Mouse (Mus musculus) spleen, adult 18-20 months (tissue): Measurements from ENCODE around the gene E2f2.

Experiments used
- DNase-seq, 2 experiments: peaks; one replicate each; pipeline ENCODE4 v3.0.0; 2022; ENCODE audit warnings: mixed read lengths in 2 of 2

E2f2 gene

DNA sequence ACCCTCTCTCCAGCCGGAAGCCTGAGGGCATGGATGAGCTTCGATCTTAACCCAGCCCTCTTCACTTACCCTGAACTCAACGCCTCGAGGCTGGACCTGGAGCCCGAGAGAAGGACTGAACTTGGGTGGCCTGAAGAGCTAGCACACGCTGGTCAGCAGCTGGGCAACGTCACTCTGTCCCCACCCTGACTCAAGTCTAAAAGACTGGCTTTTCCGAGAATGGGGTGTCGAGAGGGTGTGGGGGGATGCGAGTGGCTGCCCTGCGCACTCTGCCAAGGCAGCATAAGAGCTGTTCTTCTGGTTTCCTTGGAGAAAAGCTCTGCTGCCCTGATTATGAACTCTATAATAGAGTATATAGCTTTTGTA lies 27.3 kb upstream of the E2f2 start:
- no peak for DNase-seq

DNA sequence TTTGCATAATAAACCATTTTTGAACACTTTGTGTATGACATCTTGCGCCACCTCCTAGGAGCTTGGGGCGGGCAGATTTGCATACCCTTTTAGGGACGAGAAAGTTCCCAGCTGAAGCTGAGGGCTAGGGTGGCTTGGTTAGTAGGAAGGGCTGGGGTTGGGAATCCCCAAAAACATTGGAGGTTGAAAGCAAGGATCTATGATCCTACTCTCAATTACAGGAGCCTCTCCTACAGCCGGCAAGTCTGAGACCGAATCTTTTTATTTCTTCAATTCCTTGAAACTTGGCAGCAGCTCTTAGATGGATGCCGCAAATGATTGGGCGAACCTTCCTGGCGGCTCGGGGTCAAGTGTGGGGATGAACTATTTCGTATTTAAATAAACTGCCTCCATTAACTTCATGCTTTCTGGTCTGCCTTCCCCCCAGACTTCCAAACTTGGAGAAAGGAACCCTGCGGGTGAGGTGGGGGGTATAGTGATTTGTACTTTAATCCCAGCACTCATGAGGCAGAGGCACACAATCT lies 26.8 kb upstream of the E2f2 start:
- no peak for DNase-seq

DNA sequence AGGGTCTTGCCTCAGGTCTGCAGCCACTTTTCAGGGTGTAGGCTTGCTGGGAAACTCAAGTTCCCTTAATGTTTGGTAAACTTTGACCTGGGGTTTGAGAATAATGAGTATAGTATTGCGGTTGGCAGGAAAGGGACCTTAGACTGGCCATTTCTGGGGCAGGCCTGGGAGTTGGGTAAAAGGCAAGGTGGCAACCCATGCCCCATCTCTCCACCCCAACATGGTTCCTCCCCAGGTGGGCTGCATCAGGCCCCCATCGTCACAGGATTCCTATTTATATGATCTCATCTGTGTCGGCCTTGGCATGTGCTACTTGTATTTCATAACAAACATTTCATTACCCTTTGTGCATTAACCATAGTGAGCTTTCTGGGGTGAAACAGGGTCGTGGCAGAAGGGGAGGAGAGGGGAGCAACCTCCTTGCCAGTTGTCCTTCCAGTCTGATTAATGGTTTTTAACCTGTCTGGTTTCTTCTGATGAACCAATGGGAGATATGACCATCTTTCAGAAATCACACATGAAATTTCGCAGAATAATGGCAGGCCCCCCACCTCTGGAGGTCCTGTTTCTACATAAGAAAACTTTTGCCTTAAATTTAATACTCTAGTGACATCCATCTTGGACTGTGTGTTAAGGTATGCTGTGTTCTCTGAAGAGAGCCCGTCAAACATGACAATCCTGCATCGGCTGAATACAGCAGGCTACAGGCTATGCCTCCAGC lies 26.0 kb upstream of the E2f2 start:
- DNase-seq: no peak

DNA sequence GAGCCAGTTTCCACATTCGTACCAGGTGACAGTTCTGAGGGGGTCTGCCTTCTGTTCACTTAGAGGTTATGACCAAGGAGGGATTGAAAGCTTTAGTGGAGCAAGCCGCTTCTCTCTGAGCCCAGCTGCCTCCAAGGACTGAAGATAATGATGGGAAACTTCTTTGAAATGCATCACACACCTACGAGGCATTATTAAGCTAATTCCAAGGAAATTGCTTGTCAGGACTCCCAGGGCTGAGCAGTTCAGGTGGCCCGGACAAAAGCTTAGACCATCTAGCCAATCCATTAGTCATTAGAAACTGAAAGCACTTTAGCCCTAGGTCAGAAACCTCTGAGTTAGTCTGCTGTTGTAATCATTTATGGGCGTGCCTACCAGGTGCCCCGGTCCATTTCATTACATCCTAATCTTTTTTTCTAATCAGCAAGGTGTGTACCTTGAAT lies 25.5 kb upstream of the E2f2 start:
- no peak for DNase-seq

DNA sequence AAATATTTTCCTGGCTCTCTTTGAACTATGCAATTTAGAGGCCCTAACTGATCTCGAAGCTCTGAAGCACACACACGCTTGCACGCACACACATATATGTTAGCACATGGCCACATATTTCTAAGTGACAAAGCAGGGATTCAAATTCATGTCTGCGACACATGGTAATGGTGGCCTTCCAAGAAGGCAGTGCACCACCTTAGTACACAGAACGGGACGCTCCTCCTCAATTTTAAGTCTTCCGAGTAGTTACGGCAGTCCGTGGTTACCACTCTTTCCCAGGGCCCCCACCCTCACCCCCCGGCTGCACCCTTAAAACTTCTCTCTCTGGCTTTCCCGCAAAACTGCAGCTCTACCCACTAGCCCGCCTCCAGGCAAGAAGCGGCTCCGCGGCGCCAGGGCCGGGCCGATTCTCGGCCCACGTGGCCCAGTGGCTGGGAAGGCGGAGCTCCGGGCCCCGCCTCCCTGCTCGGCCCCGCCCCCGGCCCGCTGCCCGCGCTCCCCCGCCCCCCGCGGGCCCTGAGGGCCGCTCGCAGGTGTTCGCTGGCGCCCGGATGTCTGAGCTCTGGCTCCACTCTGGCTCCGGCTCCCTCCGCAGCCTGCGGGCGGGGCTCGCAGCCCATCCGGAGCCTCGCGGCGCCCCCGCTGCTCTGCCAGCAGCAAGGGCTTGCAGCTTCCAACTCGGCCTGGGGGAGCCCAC lies 24.6 kb upstream of the E2f2 start:
- DNase-seq: peak; percentile 85 to 86

DNA sequence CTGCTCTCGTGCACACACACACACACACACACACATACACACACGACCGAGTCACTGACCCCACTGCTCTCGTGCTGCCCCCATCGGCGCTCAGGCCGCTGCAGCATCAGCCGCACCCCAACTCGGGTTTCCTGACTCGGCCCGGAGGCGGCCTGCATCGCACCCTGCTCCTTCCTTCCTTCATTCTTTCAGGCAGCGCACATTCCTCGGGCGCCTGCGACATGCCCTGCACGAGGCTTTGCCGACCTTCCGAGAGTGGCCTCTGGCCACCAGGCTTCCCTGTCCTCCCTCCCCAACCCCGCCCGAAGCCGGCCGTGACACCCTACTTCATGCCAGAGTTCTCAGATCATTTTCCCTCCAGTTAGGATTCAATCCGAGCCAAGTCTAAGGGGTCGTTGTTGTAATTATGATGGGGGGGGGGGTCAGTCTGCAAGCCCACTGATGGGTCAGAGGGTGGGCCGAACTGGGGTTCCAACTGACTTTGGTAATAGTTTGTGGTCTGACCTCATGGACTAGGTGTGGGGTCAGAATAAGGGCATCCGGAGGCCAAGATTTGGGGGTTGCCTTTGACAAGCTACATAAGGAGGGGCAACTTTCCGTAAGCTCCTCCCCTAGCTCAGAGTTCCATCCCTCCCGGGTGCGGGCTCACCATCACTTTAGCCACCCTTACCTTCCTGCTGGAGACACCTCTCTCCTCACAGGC lies 23.7 kb upstream of the E2f2 start:
- peak; percentile 54 to 55 for DNase-seq

DNA sequence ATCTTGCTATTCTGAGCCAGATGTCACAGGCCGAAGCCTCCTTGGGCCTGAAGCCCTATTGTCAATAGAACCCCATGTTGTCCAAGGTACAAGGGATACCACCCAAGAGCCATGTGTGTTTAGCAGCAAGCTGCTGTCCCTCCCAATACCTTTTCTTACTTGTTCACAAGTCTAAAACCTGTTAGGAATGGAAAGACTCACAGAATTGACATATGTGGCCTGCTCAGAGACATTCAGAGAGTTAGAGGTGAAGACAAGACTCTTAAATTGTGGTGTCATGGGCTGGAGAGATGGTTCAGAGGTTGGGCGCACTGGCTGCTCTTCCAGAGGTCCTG lies 23.2 kb upstream of the E2f2 start:
- no peak for DNase-seq

DNA sequence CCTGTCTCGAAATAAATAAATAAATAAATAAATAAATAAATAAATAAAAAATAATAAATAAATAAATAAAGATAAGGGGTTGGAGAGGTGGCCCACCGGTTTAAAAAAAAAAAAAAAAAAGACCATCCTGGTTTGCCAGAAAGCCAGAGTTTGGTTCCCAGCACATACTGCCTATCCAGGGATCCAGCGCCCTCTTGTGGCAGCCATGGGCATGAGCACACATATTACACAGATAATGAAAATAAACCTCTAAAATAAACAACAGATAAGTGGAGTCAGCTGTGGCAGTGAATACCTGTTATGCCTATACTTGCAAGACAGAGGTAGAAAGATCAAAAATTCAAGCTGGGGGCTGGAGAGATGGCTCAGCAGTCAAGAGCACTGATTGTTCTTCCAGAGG lies 22.5 kb upstream of the E2f2 start:
- peak; percentile 46 to 63 for DNase-seq

DNA sequence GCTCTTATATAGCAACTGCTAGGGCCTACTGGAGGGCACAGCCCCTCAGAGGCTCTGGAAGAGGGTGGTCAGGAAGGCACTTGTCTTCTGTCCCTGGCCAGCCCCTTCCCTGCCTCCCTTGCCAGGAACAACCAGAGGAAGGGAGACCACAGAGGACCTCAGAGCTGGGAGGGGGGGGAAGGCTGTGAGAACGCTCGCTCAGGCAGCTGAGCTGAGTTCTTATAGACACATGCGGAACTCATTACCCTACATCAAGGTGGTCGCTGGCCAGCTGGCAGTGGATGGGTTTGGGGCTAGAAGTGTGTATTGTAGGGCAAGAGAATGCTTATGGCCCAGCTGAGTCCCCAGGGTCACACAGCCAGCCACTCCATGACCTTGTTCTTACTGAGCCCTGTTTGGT lies 21.6 kb upstream of the E2f2 start:
- no peak for DNase-seq

DNA sequence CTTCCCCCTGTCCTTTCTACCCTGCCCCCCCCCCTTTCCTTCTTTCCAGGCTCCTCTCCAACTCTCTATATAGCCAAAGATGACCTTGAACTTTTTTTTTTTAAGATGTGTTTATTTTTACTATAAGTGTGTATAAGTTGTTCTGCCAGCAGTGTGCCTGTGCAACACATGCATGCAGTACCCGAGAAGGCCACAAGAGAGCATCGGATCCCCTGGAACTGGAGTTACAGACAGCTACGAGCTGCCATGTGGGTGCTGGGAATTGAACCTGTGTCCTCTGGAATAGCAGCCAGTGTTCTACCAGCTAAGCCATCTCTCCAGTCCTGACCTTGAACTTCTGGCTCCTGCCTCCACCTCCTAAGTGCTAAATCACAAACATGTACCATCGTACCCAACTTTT lies 19.4 kb upstream of the E2f2 start:
- no peak for DNase-seq

DNA sequence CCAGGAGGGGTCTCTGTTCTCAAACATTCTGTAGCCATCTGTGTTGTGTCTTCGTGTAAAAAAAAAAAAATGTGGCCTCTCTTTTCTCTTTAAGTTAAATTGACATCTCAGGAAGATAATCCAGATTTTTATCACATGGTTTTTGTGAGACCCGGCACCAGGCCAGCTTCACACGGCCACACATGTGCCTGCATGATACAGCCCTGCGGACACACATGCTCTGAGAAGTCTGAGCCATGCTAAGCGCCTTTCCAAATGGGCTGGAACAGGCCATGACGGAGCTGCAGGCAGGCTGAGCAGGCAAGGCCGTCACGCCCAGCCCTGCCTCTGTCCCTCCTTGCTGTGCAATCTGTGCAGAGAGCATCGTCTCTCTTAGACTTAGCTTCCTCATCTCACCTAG lies 17.7 kb upstream of the E2f2 start:
- DNase-seq: no peak

DNA sequence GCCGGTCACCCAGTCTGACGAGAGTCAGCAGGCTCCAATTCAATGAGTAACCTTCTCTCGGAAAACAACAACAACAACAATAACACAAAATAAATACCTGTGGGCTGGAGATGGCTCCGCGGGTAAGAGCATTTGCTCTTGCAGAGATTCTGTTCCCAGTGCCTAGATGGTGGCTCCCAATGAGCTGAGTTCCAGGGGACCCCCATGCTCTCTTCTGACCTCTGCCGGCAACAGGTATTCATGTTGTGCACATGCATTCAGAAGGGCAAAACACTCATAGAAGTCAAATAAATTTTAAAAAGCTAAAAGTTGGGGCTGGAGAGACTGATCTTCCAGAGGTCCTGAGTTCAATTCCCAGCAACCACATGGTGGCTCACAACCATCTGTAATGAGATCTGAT lies 13.7 kb upstream of the E2f2 start:
- no peak for DNase-seq

DNA sequence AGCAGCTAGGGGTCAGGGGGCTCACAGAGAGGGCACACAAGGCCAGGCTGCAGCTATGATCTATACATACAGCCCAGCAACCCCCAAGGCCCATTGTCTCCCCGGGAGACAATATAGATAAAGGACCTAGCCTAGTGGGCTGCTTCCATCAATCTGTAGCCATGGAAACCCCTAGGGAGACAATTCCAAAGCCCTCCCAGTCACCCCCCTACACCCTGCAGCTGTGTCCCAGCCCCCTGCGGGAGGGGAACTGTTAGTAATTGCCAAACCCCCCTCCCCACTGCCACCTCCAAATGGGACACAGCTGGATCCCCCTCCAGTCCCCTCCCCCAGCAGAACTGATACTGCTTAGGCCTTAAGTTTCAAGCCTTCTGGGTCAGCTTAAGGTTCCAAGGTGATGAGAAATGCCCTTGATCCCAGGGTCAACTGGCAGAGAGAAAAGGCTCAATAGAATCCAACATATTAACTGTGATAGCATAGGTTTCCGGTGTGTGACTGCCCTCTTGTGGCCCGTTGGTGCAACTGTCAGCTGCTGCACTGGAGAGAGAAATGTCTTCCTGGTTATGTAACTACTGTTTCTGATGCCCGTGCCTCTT lies 12.3 kb upstream of the E2f2 start:
- DNase-seq: peak; percentile 60 to 73

DNA sequence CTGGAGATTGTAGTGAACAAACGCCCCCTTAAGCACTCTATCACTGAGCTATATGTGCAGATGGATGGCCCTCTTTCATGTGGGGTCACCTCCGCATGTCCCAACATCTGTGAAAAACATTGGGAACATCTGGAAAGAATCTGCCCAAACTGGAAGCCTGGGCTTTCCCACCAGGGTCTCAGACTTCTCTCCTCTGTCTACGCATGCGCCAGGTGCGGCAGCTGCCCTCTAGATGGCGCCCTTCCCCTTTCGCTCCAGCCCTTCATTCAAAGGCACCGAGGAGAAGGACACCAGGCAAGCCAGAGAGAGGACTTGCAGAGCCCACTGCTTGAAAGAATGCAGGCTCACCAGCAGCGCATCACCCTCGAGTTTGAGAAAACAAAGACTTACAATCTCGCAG lies 8.7 kb upstream of the E2f2 start:
- DNase-seq: peak; percentile 77 to 88

DNA sequence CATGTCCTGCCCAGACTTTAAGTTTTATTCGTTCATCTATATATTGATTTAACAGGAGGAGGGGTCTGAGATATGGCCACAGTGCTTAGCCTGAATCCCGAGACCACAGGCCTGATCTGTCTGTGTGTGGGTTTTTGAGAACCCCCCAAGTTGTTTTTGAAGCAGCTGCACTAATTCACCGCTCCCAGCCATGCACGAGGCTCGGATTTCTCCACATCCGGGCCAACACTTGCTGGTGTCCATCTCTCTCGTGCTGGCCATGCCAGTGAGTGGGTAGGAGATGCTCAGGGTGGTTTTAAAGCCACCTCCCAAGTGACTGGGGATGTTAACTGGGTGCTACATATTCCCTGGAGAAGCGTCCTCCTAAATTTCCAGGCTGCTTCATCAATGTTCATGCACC lies 7.2 kb upstream of the E2f2 start:
- DNase-seq: no peak

DNA sequence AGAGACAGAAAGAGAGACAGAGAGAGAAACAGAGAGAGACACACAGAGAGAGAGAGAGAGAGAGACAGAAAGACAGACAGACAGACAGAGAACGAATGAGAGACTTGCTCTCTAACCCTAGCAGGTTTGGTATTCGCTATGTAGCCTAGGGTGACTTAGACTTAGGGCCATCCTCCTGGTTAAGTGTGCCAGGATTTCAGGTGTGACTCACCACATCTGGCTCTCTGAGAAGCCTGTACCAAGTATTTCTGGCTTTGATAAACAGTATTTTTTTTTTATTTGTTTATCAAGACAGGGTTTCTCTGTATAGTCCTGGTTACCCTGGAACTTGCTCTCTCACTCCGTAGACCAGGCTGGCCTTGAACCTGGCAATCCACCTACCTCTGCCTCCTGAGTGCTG lies 4.5 kb upstream of the E2f2 start:
- DNase-seq: no peak

DNA sequence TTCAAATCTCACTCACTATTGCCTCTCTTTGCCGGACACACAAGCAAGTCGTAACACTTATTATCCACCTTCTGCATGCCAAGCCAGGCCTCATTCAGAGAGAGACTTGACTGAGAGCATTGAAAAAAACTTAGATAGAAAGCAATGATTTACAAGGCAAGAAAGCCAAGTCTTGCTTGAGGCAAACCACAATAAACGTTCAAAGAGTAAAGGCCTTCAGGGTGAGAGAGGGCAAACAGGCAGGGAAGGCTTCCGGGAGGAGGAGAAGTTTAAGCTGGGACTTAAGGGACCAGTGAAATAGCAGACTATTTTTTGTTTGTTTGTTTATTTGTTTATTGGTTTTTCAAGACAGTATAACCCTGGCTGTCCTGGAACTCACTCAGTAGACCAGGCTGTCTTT lies 1.8 kb upstream of the E2f2 start:
- DNase-seq: no peak

DNA sequence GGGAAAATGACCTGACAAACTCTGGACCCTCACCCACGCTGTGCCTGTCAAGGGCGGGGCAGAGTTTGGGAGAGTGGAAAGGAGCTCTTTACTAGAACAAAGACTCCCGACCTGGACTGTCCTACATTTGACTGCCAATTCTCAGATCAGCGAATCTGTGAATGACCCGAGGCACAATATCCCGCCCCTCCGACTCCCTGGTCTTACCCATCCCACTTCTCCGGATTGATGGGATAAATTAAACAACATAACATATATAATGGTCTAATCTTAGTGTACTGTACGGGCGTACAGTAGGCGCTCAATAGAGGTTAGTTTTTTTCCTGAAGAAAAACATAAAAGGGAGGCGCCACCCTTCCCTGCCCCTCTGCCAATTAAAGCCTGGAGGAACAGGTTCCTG lies 739 bp upstream of the E2f2 start:
- no peak for DNase-seq

DNA sequence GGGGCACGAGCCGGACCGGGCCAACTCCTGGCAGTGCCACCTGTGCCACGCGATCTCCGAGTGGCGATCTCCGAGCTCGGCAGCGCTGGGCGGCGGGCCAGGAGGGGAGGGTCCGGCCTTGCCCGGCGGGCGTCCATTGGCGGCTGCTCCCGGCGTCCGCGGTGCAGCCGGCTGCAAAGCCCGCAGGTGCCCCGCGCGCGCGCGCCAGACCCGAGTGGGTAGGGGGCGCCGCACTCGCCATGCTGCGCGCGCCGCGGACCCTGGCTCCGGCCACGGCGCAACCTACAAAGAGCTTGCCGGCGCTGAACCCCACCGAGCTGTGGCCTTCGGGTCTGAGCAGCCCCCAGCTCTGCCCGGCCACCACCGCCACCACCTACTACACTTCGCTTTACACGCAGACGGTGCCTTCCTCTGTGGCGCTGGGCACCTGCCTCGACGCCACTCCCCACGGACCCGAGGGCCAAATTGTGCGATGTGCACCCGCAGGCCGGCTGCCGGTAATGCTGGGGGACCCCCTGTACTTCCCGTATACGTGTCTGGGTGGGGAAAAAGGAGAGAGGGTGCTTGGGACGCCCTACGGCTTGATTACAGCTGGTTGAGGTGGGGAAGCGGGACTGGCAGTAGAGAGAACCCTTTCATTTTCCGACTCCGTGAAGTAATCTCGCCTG lies 482 bp downstream of the E2f2 start:
- no peak for DNase-seq

DNA sequence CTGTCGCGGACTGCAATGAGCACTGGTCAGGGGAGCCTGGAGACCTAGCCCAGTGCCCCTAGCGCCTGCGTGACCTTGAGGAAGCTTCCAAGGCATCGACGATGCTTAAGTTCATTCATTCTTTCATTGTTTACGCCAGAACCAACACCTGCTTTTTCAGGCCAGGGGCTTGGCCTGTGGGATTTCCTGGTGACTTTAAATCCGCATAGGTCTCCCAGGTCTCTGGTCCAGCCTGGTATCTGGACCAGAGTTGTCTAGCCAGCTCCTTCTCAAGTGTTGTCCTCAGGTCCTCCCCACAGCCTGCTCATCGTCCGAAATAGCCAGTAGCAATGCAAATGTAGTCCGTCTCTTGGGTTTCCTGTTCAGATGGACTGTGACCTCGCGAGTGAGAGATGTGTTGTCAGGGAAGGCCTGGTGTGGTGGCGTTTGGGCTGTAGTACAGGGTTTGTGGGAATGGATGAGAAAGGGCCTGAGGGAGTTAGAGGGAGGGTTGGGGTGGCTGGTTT lies 1.1 kb downstream of the E2f2 start:
- DNase-seq: no peak

DNA sequence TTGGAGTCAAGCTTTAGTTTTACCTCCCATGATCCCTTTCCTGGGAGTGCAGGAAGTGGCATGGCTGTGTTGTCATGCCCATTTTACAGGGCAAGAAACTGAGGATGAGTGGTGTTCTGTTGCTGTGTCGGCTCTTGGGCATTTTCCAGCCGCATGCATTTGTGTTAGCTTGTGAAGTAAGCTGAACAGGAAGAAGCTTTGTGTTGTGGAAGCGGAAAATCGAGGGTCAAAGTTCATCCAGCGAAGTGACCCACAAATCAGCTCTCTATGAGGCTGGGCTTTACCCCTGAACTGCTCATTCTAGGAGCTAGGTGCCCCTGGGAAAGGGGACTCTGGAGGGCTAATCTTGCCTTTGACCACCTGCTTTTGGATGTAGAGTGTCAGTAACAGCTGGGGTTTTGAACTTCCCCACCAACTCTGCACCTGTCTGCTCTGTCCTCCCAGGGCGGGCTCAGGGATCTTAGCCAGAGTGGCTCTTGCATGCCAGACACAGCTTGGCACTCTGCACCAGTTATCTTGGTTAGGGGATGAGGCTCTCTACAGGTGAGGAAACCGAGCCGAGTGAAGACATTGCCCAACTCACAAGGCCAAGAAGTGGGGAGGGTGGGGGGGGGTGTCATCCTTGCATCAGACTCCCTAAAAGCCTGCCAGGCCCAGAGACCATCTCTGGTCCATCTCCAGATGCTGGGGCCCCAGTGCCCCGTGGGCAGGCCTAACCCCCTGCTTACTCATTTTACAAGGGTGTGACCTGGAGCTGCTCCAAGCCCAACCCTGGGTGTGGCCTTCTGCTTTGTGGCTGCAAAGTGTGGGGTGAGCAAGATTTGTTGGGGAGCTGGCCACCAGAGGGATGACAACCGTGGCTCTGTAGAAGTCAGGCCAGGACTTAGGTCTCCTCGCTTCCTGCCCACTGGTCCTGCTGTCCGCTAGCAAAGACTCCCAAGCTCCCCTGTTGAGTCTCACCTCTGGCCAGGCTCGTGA lies 2.3 kb downstream of the E2f2 start:
- no peak for DNase-seq
